Mouse (Mus musculus) limb, embryonic 14.5 days (tissue): ENCODE data around the gene Dhrs1. TPM values are rescaled to one million over a fixed set of nuclear protein-coding genes. Genes with fewer than 3 reads are reported as not detected.

Source experiments
- ATAC-seq: fragments of 200-750 bp; cut with Nextera tagmentation; 2 replicates; pipeline ENCODE4 v1.8.0; 2017; ENCODE audit warnings: low read depth, moderate number of reproducible peaks, moderate TSS enrichment; ENCODE audit not compliant: low FRiP score
- DNase-seq: peaks from one replicate; pipeline ENCODE4 v3.0.0-alpha.2; 2015; ENCODE audit warnings: low spot score
- H3K27ac ChIP-seq: fragments of 300-500 bp; sonication (generic); replicated peaks from 2 replicates; pipeline ENCODE4 v1.5.1; 2014; ENCODE audit warnings: low read depth, mild to moderate bottlenecking, low read length, moderate library complexity, mixed read lengths
- H3K27me3 ChIP-seq: fragments of 300-500 bp; sonication (generic); 2 replicates; pipeline ENCODE4 v1.6.1; 2014; ENCODE audit warnings: low read length, mixed read lengths; ENCODE audit not compliant: control insufficient read depth, insufficient read depth
- H3K36me3 ChIP-seq: fragments of 300-500 bp; sonication (generic); 2 replicates; pipeline ENCODE4 v1.6.1; 2014; ENCODE audit warnings: mild to moderate bottlenecking, low read length, moderate library complexity, mixed read lengths; ENCODE audit not compliant: control insufficient read depth, insufficient read depth
- H3K4me1 ChIP-seq: fragments of 300-500 bp; sonication (generic); 2 replicates; pipeline ENCODE4 v1.6.1; 2014; ENCODE audit warnings: antibody characterized with exemption, low read length, mixed read lengths; ENCODE audit not compliant: control insufficient read depth, insufficient read depth
- H3K4me2 ChIP-seq: fragments of 300-500 bp; sonication (generic); replicated peaks from 2 replicates; pipeline ENCODE4 v1.6.1; 2014; ENCODE audit warnings: low read depth, mild to moderate bottlenecking, low read length, moderate library complexity; ENCODE audit not compliant: severe bottlenecking
- H3K4me3 ChIP-seq: fragments of 300-500 bp; sonication (generic); replicated peaks from 2 replicates; pipeline ENCODE4 v1.5.1; 2014; ENCODE audit warnings: low read length
- H3K9ac ChIP-seq: fragments of 300-500 bp; sonication (generic); 2 replicates; pipeline ENCODE4 v1.6.1; 2014; ENCODE audit warnings: mild to moderate bottlenecking, low read depth, low read length, moderate library complexity; ENCODE audit not compliant: severe bottlenecking
- H3K9me3 ChIP-seq: fragments of 300-500 bp; sonication (generic); 2 replicates; pipeline ENCODE4 v1.6.1; 2016; ENCODE audit warnings: low read length; ENCODE audit not compliant: control insufficient read depth
- POLR2A ChIP-seq: fragments of 200-500 bp; IDR thresholded peaks from 2 replicates; pipeline ENCODE4 v1.8.0; 2012; ENCODE audit warnings: inconsistent platforms, mild to moderate bottlenecking, moderate library complexity, borderline replicate concordance; ENCODE audit not compliant: insufficient read depth, insufficient read length; ENCODE audit errors: extremely low read depth
- WGBS: fragments of 180-500 bp; shearing (Covaris S2); extraction: QIAGEN DNeasy Blood & Tissue Kit; methylation state at CpG from one replicate; pipeline ENCODE4 v1.1.7; 2014; 5-methylcytosine and 5-hydroxymethylcytosine counted together
- polyA plus RNA-seq, 2 experiments: library from polyadenylated mRNA; depleted of rRNA in 1 of 2; stranded (reverse) in 1 of 2; unstranded in 1 of 2; fragments of >200 nt; fragmentation: Nextera tagmentation in 1 of 2; extraction: Ambion mirVana in 1 of 2; gene quantifications; 2 replicates each; pipeline versions ENCODE4 v1.2.1 to v1.2.3; 2012 to 2014

The Dhrs1 gene
- polyA plus RNA-seq, 2 experiments: 82.0 to 88.3 TPM

GRCm38 (mm10) chr14:55716271-55716670, 29.2 kb downstream of the Dhrs1 start:
- Histone ChIP-seq H3K27ac (no peak overlapping the region), H3K4me1 (peaks cover 6% of the 10 kb centered on the region; the same call in 1 of the 2 replicates), H3K9ac (no peak overlapping the region), H3K36me3 (peaks cover 30% of the 10 kb centered on the region), H3K9me3 (no peaks in the 10 kb centered on the region), H3K4me3 (no peak overlapping the region), H3K4me2 (no peak overlapping the region), H3K27me3 (peaks cover 6% of the 10 kb centered on the region)
- ATAC-seq (no peak), DNase-seq (no peak)
- 96% methylated on average over 6 of the region's 6 CpGs for WGBS
- TF ChIP-seq POLR2A: no peak

- ATAC-seq (peak; percentile 19; the same call in 1 of the 2 replicates), DNase-seq (peak; percentile 34)
- no peak overlapping the region for H3K9ac ChIP-seq
- H3K27ac ChIP-seq: no peak overlapping the region
- no peak for TF ChIP-seq POLR2A
- H3K27me3 ChIP-seq: peaks cover 6% of the 10 kb centered on the region
- H3K4me2 ChIP-seq: no peak overlapping the region
- no peaks in the 10 kb centered on the region for H3K9me3 ChIP-seq
- H3K4me3 ChIP-seq: no peak overlapping the region
- 23% methylated on average over 6 of the region's 6 CpGs for WGBS
- peaks cover 6% of the 10 kb centered on the region; the same call in 1 of the 2 replicates for H3K4me1 ChIP-seq
- H3K36me3 ChIP-seq: peaks cover 30% of the 10 kb centered on the region
Observed at GRCm38 (mm10) chr14:55714893-55715292, 30.6 kb downstream of the Dhrs1 start.

DNA sequence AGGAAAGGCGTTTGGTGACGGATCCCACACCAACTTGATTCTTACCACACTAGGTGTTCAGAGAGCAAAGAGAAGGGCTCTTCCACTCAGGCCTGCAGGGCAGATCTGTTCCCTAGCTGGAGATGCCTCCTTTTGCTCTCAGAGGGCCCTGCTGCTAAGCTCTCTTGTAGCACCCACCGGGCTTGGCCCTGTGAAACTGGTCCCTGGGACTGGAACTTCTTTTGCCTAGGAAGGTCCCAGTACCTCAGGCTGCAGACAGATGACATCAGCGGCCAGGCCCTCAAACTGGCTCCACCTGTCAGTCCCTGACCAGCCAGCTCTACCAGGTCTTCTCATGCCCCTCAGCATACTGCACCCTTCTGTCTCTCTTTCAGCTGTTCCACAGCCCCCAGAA, 31.8 kb downstream of the Dhrs1 start, which contains the start of gene Tgm1:
Tgm1 (minus strand) TSS at position 198 of the 394 bp plus-strand sequence.
- ATAC-seq (no peak), DNase-seq (no peak)
- H3K27ac ChIP-seq: no peak within 1 kb of the TSS
- H3K4me1 ChIP-seq: peaks cover 6% of the 10 kb centered on the region; the same call in 1 of the 2 replicates
- H3K27me3 ChIP-seq: peaks cover 6% of the 10 kb centered on the region
- peaks cover 25% of the 10 kb centered on the region for H3K36me3 ChIP-seq
- peak within 1 kb of the TSS; percentile 17 for H3K4me3 ChIP-seq
- no peak for TF ChIP-seq POLR2A
- H3K9me3 ChIP-seq: no peaks in the 10 kb centered on the region
- WGBS: 18% methylated on average over 4 of the region's 4 CpGs
- peak within 1 kb of the TSS; percentile 31; the same call in 1 of the 2 replicates for H3K9ac ChIP-seq
- peak within 1 kb of the TSS; percentile 36 for H3K4me2 ChIP-seq

GRCm38 (mm10) chr14:55713007-55713728, 32.3 kb downstream of the Dhrs1 start:
- ATAC-seq: peak; percentile 45; the same call in 1 of the 2 replicates
- Histone ChIP-seq H3K9me3 (no peaks in the 10 kb centered on the region), H3K4me2 (peak overlapping the region; percentile 36), H3K4me3 (peak overlapping the region; percentile 17), H3K36me3 (peaks cover 19% of the 10 kb centered on the region), H3K9ac (peak overlapping the region; percentile 31; the same call in 1 of the 2 replicates), H3K27ac (no peak overlapping the region), H3K27me3 (peaks cover 6% of the 10 kb centered on the region), H3K4me1 (peaks cover 6% of the 10 kb centered on the region; the same call in 1 of the 2 replicates)
- no peak for TF ChIP-seq POLR2A
- DNase-seq: peak; percentile 33
- 9% methylated on average over 25 of the region's 25 CpGs for WGBS

- H3K27ac ChIP-seq: no peak overlapping the region
- peaks cover 6% of the 10 kb centered on the region for H3K27me3 ChIP-seq
- no peak overlapping the region for H3K9ac ChIP-seq
- DNase-seq: no peak
- H3K4me3 ChIP-seq: no peak overlapping the region
- no peaks in the 10 kb centered on the region for H3K9me3 ChIP-seq
- no peak overlapping the region for H3K4me2 ChIP-seq
- 72% methylated on average over 7 of the region's 7 CpGs for WGBS
- H3K4me1 ChIP-seq: peaks cover 6% of the 10 kb centered on the region; the same call in 1 of the 2 replicates
- no peak for ATAC-seq
- peaks cover 7% of the 10 kb centered on the region for H3K36me3 ChIP-seq
- TF ChIP-seq POLR2A: no peak
Observed at GRCm38 (mm10) chr14:55711786-55712185, 33.7 kb downstream of the Dhrs1 start.
